Mouse (Mus musculus) heart, adult 18-20 months (tissue): ENCODE data around the gene Olfr15. TPM values are rescaled to one million over a fixed set of nuclear protein-coding genes. Genes with fewer than 3 reads are reported as not detected.
"Not testable (repeated sequence)": the region's sequence is repeated elsewhere in the genome, so short reads cannot be mapped to it uniquely, and the experiment has no call there.

Source experiments
- DNase-seq, 2 experiments: peaks; one replicate each; pipeline ENCODE4 v3.0.0; 2021 to 2022; ENCODE audit warnings: mixed read lengths in 1 of 2
- long read RNA-seq, 2 experiments: library from polyadenylated mRNA; stranded (forward); transcript quantifications; one replicate each; pipeline ENCODE4 v2.0.0; 2021
- total RNA-seq, 2 experiments: library from RNA; stranded (reverse); gene quantifications; 2 replicates each; pipeline ENCODE4 v1.2.3; 2021

Gene Olfr15
- total RNA-seq = not detected
- long read RNA-seq, experiment 1 = 0 reads
- long read RNA-seq, experiment 2 = 0 reads

- DNase-seq = no peak
Observed at GRCm38 (mm10) chr16:3830588-3831109, at the start of gene Olfr15. TSS of gene Olfr15 (plus strand) at chr16:3830878.

DNA sequence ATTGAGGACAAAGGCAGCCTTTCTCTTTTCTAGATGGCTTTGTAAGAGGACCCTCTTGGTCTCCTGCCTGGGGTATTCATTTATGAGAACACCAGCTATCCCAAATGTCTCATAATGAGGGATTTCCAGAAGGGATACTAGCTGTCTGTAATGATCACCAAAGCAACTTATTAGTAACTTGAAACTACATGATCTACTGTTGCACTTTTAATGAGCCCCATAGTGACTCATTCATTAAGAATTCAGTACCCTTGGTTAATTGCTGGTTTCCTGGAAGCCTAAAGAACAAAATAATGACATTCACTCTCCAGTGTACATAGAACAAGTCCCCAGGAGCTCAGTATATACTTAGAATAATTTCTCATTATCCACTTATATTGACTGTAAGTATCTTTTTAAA is 49.4 kb upstream of the Olfr15 start:
- DNase-seq = no peak

GRCm38 (mm10) chr16:3788394-3788793 is 42.3 kb upstream of the Olfr15 start:
- DNase-seq = no peak

- DNase-seq = no peak
Observed at GRCm38 (mm10) chr16:3808176-3808575, 22.5 kb upstream of the Olfr15 start.

DNA sequence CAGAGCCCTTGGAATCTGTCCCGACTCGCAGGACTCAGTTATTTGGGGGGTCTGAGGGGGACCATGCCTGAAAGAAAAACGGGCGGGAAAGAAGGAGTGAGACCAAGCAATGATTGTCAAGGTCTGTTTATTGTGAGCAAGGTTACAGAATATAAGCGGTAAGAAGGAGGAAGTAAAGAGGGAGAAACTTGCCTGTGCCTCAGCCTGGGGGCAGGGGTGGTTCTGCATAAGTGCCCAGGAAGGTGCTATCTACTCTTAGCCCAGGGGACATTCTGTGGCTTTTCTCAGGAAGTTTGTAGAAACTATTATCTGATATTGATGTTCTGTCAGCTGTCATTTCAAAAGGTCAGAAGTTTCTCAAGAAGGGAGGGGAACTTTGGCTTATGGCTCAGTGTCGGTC is 16.0 kb upstream of the Olfr15 start:
- DNase-seq = peak in 1 of 2 experiments; percentile 9

DNA sequence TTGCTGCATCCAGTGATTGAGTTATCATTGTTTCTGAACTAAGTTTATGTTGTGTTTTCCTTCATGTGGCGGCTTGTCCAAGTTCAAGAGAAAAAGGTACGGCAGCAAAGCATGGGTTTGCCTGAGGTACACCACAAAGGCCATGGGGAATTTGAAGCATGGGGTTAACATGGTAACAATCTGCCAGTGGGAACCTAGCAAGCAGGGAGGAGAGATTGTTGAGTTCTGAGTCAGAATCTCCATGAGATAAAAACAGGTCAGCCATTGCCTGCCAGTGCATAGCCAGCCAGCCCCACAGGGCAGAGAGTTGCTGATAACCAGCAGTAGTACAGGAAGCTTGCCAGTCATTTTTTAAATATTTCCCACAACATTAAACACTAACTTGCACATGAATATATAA is 10.5 kb upstream of the Olfr15 start:
- peak; percentile 17 to 33 for DNase-seq

- DNase-seq = no peak
Observed at GRCm38 (mm10) chr16:3828021-3828420, 2.7 kb upstream of the Olfr15 start.

DNA sequence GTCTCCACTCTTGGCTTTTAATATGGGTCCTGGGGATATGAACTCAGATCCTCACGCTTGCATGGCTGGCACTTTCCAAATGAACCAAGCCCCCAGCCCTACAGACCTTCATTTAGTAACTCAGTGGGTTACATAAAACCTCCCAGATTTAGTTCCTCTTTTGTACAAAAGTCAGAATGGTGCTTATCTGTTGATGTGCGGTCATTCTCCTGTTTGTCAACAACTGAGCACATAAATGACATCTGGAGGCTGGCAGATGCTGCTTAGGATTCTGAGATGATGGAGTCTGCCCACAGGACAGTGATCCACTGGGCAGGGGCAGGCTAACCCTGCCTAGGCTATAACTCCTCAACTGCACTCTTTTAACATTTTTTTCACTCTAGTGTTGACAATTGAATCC is 951 bp upstream of the Olfr15 start:
- DNase-seq = no peak

- DNase-seq = no peak
Observed at GRCm38 (mm10) chr16:3835461-3835860, 4.8 kb downstream of the Olfr15 start.

GRCm38 (mm10) chr16:3839157-3839885 is 8.6 kb downstream of the Olfr15 start:
- DNase-seq = peak; percentile 22 to 32

DNA sequence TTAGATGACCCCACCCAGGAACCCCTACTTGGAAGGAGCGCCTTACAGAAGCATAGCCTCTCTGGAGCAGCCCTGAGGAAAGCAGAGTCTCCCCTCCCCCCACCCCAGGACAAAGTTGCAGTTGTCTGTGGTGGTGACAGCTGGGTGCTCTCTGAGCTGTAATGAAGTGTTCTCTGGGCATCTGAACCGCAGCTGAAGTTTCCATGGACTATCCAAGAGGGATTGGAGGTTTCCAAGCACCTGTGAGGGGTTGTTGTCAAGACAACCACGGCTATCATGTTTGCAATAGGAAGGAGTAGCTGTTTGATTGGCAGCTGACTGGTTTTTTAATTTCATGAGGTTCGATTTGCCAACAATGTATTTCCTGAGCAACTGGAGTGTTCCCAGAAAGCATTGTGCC is 12.3 kb downstream of the Olfr15 start:
- no peak for DNase-seq

GRCm38 (mm10) chr16:3843796-3844195 is 13.1 kb downstream of the Olfr15 start:
- no peak for DNase-seq

DNA sequence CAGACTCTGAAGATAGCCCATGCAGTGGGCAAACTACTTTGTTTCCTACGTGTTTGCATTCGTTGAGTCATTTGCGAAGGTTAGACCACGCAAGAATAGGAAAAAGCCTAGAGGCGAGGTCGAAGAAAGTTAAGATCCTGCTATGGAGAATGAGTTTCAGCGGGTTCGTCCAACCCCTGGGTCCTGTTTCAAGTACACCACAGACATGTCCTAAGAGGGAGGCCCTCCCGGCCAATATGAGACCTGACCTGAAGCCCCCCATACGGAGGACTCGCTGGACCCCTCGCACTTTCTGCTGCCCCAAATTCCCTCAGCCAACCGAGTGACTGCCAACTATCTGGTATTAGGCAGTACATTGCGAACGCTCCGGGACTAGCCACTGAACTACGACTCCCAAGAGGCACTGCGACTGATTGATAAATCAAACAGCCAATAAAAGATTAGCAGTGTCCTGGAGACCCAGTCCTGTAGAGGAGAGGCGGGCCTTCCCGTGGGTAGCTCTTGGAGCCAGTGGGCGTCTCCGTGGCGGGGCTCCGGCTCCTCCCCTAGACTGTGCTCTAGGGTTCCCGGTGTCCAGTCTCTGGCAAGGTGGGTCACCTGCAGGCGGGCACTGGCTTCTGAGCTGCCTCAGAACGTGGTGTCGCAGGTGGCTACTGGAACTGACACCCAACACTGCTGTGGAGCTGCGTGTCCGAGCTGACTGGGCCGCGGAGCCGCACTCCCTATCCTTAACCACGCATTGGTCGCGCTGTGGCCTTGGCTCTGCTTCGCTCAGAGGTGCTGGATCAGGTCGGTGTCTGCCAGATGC is 16.2 kb downstream of the Olfr15 start, which contains the start of gene Zfp174:
Gene Zfp174 (plus strand): TSS at position 558 of the 808 bp plus-strand sequence.
- peak; percentile 98 for DNase-seq

- DNase-seq = no peak
Observed at GRCm38 (mm10) chr16:3847871-3848270, 17.2 kb downstream of the Olfr15 start.

- no peak for DNase-seq
Observed at GRCm38 (mm10) chr16:3848416-3848815, 17.7 kb downstream of the Olfr15 start.

- DNase-seq = not testable (repeated sequence)
Observed at GRCm38 (mm10) chr16:3851301-3851700, 20.6 kb downstream of the Olfr15 start.

GRCm38 (mm10) chr16:3852586-3852985 is 21.9 kb downstream of the Olfr15 start:
- no peak for DNase-seq

DNA sequence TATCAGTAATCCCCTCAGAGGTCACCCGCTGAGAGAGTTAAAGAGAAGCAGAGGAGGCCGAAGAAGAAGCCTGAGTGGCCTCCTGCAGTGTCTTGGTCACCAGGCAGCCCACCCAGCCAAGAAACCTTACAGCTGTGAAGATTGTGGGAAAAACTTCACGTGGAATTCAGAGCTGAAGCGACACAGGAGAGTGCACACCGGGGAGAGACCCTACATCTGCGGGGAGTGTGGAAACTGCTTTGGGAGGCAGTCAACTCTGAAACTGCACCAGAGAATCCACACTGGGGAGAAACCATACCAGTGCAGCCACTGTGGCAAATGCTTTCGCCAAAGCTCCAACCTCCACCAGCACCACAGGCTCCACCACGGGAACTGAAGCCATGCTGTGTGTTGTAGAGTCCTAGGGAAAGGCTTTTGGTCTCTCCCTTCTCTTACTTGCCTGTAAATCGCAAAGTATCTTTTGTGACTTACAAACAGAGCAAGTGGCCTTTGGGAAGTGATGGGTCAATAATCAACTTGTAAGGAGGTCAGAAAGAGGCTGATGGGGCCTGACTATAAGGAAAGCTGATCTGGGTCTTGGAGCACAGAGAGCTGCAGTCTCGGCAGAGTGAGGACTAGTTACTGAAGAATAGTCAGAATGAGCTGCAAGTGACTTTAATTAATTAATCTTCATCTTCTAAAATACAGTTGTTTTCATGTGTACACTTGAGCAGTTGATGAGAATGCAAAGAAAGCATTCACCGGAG is 23.9 kb downstream of the Olfr15 start:
- no peak for DNase-seq

GRCm38 (mm10) chr16:3855776-3856175 is 25.1 kb downstream of the Olfr15 start:
- no peak for DNase-seq

DNA sequence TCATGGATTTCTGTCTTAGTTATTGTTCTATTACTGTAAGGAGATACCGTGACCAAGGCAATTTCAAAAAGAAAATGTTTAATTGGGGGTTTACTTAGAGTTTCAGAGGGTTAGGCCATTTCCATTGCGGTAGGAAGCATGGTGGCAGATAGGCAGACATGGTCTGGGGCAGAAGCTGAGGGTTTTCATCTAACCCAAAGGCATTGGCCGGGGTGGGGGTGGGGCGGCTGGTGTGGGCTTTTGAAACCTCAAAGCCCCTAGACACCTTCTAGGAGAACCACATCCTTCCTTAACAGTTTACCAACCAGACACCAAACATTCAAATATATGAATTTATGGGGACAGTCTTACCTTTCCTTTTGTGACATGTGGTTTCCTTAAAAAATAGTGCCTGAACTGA is 28.6 kb downstream of the Olfr15 start:
- no peak for DNase-seq

- DNase-seq = no peak
Observed at GRCm38 (mm10) chr16:3871815-3872214, 41.1 kb downstream of the Olfr15 start.
